Mouse (Mus musculus) brain, embryonic 18.5 days (tissue): ENCODE measurements around the gene Olfr181.
A peak's percentile ranks its signal among the peaks of the same experiment; 100 is the strongest.

Experiments used
- DNase-seq: peaks from one replicate; pipeline ENCODE4 v3.0.0-alpha.2; 2012; ENCODE audit warnings: low read depth, low spot score

Gene Olfr181

GRCm38 (mm10) chr16:58928655-58929054 lies at the start of gene Olfr181:
Olfr181 (minus strand) TSS chr16:58928755.
- no peak for DNase-seq

- DNase-seq, result no peak
Measured at GRCm38 (mm10) chr16:58929292-58929691, 737 bp upstream of the Olfr181 start, which contains the start of gene Olfr180. Olfr180 (minus strand) TSS chr16:58929392.

GRCm38 (mm10) chr16:58891963-58892362 lies 36.6 kb downstream of the Olfr181 start, which contains the start of gene Olfr178:
Olfr178 (minus strand) TSS chr16:58892063.
- no peak for DNase-seq

- peak; percentile 14 for DNase-seq
Measured at GRCm38 (mm10) chr16:58884416-58884815, 44.1 kb downstream of the Olfr181 start.
